Mouse (Mus musculus) CD4-positive naive resting alpha-beta T cell, adult 57 days (primary cell): Measurements from ENCODE around the gene Sult1c2. TPM values are rescaled to one million over a fixed set of nuclear protein-coding genes. Genes with fewer than 3 reads are reported as not detected.

Source experiments
- total RNA-seq: library from RNA; stranded (reverse); gene quantifications from one replicate; pipeline ENCODE4 v1.2.4, GENCODE M21; 2023

Gene Sult1c2
- total RNA-seq, result not detected

DNA sequence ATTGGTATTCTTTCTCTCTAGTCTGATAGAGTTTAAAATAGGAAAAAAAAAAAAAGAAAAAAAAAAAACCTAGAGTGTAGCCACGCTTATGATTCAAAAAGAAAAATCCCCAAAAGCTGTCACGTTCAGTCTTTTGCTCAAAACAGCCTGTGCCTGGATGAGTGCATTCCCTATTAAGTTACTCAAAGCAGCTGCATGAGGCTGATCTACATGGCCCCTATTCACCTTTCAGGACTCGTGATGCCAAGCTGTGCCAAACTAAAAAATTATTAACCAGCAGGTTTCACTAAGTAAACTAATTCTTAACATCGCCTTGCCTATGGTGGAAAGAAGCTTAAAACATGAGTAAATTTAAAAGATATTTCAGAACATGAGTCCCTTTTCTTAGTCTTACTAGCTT is at the start of gene Sult1c2:
Gene Sult1c2, minus strand, starts transcription at position 134 of the 400 bp plus-strand sequence.

Other genes with a start within 250 kb of the Sult1c2 start
- gene Sgo1, start 157.0 kb downstream of the Sult1c2 start, total RNA-seq, result 0.86 TPM
- not detected for gene Sult1c1, start 144.3 kb upstream of the Sult1c2 start, total RNA-seq